Mouse (Mus musculus): ENCODE measurements around the gene Cecr2.
"Not testable (repeated sequence)": the region's sequence is repeated elsewhere in the genome, so short reads cannot be mapped to it uniquely, and the experiment has no call there.

The Cecr2 gene

DNA sequence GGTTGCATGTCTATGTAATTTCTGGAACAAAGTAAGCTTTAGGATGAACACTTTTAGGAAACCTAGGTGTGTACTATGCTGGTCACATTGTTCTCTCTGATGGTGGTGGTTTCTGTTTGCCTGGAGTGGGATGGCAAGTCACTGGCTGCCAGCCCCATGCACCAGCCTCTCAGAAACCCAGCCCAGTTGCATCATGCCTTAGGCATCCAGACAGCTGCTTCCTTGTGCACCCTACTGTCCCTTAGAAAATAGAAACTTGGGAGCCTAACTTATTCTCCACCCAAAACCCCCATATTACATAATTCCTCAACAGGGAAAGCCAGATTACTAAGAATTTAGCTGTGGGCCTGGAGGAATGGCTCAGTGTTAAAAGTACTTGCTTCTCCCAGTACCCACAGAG, 105.9 kb downstream of the Cecr2 start:
- no peak for DNase-seq (ENCODE audit: low spot score in 2 of 2)

DNA sequence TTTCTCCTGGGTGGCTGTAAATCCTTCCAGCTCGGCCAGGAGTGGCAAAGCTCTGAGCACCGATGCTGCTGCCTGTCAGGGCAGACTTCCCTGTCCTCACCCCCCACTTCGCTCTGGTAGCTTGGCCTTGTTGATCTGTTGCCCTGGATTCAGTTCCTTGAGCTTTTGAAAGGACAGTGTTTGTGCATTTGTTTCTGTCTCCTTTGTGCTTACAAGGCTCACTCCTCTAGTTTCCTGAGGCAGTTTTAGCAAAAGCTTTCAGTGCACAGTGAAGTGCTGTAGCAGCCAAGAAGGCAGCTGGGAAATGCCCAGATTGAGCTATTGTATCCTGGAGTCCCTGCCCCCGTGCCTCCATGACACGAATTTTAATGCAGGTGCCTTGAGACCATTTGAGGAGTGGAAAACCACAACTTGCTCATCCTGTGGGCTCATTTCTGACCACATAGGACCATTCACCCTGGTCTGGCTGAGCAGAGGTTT, 107.0 kb downstream of the Cecr2 start, which contains the start of gene Slc25a18:
Gene Slc25a18, plus strand, starts transcription at position 430 of the 480 bp plus-strand sequence.
- no peak for DNase-seq (ENCODE audit: low spot score in 2 of 2)

DNA sequence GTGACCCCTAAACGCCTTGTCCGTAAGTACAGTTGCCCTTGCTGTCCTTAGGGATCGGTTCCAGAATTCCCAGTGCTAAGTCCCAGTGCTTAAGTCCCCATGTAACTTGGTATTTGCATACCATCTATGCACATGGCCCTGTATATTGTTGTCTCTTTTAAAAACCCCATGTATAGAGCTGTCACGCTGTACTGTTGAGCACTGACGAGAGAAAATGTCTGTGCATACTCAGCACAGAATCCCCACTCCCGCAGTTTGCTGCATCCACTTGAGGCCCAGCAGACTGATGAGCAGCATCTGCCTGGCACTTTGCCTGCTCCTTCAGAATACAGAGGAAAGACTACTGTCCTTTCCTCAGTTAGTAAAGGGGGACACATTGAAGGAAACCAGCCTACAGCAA, 107.6 kb downstream of the Cecr2 start:
- DNase-seq (ENCODE audit: low spot score in 2 of 2) = no peak

DNA sequence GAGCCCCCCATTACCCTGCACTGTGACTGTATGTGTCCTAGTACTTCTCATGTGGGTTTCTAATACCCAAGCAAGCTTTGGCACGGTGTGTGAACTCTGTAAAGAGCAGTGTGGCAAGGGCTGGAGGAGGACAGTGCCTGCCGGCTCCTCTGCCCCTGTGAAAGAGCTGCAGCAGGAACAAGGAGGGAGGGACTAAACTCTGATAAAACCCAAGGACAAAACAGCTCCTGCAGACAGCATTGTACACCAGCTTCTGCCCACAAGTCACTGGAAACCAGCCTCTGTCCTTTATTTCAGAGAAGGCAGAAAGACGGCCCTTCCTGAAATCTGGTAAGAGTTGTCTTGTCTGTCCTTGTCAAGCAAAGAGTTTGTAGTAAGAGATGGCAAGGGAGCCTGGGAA, 110.1 kb downstream of the Cecr2 start:
- no peak for DNase-seq (ENCODE audit: low spot score in 2 of 2)

DNA sequence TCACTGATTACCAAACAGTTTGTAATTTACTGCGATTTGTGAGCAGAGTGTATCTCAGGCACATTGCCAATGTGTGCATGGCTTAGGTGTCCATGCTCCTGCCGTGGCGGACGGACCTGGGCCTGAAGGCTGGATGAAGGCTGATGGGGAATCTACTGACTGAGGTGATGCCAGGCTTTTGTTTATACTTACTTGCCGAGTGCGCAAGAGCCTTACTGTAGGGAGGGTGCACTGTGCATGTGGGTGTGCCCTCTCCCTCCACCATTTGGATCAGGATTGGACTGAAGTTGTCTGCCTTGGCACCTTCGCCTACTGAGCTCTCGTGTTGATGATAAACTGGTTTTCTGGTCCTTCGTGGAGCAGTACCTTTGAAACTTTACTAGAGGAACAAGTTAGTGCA, 111.4 kb downstream of the Cecr2 start:
- DNase-seq (ENCODE audit: low spot score in 2 of 2) = no peak

DNA sequence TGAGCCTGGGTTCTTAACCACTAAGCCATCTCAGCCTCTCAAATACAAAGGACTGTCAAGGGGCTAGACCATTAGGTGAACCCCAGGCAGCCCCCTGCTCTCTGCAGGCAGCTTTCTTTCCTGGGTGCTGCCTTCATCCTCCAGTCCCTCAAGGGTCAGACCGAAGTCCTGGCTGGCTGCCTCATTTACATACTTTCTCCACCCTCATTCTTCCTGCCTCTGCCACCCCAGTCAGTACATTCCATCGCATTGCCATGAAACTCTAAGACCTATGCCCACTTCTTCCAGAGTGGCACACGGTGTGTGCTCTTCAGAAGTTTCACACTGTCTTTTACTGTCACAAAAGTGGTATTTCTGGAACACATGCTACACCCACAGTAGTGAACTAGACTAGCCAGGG, 112.1 kb downstream of the Cecr2 start:
- DNase-seq (ENCODE audit: low spot score in 2 of 2) = no peak

DNA sequence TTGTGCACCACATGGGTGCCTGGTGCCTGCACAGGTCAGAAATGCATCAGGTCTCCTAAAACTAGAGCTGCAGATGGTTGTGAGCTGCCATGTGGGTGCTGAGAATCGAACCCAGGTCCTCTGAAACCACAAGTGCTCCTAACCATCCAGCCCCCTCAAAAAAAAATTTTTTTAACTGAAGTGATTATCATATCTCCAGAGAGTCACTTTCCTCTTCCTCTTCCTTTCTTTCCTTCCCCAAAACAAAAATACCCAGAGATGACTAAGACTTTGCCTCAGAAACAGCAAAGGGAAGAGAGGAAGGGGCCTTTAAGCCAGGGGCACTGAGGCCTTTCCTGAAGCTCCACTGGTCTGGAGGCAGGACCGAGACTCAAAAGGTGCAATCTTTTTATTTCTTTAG, 116.8 kb downstream of the Cecr2 start:
- no peak for DNase-seq (ENCODE audit: low spot score in 2 of 2)

DNA sequence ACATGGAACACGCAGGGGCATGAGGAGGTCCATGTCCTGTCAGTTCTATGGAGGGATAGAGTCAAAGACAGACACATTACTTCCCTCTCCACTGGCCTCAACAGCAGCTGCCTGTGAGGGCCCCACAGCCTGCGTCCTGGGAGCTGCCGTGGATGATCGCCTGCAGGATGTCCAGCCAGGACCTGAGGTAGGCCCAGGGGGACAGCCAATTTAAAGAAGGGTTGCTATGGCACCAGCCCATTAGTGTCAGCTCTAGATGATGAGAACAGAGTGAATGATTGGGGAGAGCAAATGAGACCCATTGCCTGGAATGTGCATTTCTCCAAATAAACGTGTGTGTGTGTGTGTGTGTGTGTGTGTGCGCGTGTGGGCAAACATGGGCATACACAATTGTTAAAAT, 118.2 kb downstream of the Cecr2 start:
- no peak for DNase-seq (ENCODE audit: low spot score in 2 of 2)

DNA sequence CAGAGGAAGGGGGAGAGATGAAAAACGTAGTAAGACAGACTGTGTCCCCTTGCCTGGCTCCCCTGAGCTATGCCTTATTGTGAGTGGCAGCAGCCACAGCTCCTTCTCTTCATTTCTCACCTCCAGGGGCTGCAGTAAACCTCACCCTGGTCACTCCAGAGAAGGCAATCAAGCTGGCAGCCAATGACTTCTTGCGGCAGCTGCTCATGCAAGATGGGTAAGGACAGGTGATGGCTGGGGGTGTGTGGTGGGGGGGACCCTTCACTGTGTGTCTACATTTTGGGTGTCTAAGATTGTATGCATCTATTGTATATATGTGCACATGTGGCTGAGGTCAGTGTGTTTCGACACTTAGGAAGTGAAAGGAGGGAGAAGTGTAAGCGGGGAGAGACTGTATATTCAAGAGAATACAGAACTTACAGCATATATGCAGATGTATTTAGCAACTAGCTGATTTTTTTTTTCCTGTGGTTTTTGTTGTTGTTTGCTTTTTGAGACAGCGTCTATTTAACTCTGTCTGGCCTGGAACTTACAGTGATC, 122.0 kb downstream of the Cecr2 start:
- DNase-seq (ENCODE audit: low spot score in 2 of 2) = no peak

DNA sequence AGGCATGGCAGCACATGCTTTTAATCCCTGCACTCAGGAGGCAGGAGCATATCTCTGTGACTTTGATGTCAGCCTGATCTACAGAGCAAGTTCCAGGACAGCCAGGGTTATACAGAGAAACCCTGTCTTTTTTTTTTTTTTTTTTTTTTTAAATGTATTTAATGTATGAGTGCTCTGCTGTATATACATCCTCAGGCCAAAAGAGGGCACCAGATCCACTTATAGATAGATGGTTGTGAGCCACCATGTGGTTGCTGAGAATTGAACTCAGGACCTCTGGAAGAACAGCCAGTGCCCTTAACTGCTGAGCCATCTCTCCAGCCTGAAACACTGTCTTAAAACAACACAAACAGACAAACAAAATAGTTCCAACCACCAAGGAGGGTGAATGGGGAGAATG, 122.7 kb downstream of the Cecr2 start:
- no peak for DNase-seq (ENCODE audit: low spot score in 2 of 2)

DNA sequence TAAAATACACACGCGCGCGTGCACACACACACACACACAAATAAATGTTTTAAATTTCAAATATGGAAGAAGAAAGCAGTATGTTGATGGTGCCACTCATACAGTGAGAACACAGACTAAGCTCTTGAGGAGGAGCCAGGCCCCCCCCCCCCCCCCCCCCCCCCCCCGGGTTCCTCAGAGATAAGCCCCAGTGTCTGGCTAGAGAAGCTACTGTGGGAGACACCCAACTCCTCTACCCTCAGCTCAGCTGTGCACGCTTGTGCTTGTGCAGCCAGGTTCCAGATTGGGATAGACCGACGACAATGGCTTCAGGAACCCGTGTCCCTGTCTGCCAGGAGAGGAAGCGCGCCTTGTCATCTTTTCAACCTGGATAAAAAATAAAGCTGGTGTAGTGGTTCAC, 124.0 kb downstream of the Cecr2 start:
- no peak for DNase-seq (ENCODE audit: low spot score in 2 of 2)

DNA sequence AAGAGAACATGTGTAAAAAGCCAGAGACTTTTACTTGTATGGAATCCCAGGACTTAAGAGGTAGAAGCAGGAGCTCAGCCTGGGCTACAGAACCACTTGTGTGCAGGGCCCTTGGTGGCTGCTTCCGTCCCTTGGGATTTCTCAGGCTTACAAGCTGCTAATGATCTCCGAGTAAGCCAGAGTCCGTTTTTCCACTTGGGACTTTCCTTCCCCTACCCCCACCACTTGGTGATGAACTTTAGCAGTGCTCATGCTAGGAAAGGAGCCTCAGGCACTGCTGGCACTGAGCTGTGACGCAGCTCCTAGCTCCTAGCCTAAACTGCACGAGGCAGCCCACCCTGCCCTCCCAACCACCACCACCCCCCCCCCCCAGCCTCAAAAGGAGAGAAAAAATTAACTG, 124.5 kb downstream of the Cecr2 start:
- DNase-seq (ENCODE audit: low spot score in 2 of 2) = no peak

DNA sequence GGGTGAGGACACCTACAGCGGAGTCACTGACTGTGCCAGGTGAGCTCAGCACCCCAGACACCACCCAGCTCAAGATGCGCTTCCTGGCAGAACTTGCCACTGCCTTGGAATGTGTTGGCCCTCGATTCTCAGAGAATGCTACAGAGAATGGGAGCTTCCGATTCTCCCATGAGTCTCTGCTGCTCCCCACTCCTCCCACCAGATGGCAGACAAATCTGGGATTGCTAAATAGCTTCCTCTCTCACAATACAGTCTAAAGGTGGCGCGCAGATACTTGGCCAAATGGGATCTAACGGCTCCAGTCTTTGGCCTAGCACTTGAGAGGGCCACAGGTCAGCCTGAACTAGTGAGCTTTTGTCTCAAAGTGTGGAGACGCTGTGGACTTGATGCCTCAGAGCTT, 126.8 kb downstream of the Cecr2 start:
- no peak for DNase-seq (ENCODE audit: low spot score in 2 of 2)

DNA sequence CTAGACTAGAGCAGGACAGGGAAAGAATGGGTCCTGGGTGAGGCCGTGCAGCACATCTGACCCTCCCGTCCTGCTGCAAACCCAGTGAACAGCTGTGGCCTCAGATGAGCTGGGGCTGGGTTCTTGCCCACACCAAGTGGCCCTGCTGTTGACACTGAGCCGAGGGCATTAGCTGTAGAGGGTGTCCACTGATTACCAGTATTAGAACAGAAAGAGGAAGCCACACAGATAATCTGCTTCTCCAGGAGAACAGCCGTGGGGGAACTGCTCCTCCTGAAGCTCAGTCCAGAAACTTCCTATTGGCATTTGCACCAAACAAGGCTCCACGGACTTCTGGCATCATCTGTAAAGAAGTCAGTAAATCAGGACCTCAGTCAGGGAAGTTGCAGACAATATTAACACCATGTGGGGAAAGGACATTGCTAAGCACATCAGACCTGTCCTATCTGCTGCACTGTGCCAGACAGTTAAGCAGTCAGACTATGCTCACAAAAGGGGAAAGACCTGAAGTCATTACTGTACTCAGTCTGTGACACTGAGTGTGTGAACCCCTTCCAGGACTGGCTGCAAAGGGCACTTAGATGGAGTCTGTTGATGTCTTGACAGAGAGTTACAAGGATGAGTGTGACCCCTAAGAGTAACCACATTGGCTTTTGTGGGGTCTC, 129.4 kb downstream of the Cecr2 start:
- DNase-seq (ENCODE audit: low spot score in 2 of 2) = no peak

DNA sequence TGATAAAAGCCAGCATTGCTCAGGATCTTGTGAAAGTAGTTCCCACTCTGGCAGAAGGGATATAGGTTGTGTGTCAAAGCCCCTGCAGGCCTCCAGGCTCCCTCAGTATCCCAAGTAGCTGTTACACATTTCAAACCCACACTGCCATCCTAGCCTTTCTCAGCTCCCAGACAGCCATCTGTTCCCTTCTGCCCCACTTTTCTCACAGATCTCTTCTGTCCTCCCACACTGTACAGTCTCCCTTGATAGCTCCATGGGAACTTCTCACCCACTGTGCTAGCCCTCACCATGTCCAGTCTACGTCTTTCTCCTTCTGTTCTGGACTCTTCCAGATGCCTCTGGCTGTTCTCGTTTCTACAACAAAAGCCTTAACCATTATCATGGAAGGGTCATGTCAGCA, 129.9 kb downstream of the Cecr2 start:
- no peak for DNase-seq (ENCODE audit: low spot score in 2 of 2)

DNA sequence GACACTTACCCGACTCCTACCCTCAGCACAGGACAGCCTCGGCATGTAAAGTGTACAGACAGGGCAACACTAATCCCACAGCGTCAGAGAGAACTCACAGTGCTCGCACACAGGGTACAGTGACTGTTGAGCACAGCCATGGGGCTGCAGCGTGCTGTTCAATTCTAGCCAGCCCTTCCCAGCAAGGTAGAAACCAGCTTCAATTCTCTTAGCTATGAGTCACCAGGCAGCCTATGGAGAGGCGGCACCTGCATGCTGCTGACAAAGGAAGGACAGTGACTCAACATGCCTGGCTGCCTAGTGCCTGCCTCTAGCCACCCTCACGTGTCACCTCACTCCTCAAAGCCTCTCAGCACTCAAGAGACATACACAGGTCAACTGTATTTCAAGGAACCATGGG, 131.8 kb downstream of the Cecr2 start:
- no peak for DNase-seq (ENCODE audit: low spot score in 2 of 2)

DNA sequence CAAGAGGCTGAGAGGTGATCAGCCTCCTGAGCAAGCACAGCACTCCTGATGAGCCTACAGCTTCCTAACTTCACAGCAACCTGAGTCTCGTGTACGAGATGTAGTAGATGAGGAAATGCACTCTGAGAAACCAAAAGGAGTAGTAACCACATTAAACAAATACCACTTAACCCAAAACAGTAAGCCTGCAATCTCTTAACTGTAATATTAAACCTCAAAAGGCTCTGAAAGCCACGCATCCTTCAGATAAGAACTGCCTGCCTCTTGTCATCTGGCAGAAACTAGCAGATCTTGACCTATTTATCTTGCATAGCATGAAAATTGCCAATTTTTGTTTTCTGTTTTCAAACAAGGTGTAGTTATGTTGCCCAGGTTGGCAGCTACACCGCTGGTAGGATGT, 132.7 kb downstream of the Cecr2 start:
- no peak for DNase-seq (ENCODE audit: low spot score in 2 of 2)

DNA sequence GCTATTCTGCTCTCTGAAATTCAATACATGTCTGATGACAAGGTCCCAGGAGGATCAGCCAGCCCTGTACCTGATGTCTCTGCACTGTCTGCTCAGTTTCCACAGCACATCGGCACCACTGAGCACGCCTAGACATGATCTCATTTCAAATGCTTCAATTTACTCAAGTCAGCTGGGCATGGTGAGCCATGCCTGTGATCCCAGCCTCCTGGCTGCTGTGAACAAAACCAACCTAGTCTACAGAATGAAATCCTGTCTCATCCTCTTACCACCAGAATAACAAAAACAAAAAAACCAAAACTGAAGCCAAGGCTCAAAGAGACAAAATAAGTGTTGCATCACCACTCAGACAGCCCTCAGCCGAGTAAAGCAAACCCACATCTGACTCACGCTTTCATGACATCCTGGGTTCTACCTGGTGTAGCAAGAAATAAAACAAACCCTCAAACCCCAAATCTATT, 133.4 kb downstream of the Cecr2 start:
- DNase-seq (ENCODE audit: low spot score in 2 of 2) = no peak

DNA sequence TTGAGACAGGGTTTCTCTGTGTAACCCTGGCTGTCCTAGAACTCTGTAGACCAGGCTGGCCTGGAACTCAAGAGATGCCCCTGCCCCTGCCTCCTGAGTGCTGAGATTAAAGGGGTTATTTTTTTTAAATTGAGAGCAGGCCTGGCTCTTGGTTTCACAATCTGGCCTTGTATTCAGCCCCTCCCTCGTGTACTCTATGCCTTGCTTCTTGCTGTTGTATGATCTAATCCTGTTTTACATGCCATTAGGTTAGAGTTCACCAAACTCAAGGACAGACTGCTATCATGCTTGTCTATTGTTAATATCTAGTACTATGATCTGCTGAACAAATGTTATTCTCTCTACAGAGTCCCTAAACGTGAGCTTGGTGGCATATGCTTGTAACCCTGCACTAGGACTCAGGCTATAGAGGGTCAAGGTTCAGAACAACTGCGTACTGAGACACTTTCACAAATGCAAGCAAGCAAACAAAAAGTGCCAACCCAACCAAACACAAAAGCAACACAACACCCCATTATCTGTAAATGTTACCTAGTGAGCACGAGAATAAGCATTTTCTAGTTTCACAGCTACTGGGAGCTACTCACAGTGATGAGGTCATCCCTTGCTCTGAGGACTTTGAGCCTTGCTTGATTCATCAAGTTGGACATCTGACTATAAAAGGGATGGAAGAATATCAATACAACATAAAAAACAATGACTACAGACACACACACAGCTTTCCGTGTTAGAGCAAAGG, 141.0 kb downstream of the Cecr2 start:
- DNase-seq (ENCODE audit: low spot score in 2 of 2) = no peak

DNA sequence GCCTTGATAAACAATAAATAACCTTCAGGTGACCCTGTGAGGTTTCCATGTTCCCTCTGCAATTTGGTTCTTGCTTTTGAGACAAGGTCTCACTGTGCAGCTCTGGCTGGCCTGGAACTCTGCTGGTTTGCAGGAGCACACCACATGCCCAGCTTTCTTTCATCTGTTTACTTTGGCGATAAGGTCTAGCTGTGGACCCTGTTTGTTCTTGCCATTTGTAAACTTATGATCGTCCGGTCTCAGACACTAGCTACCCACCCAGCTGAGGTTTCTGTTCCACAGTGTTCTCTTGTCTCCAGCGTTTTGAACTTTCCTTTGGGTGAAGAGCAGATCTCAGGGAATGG, 141.5 kb downstream of the Cecr2 start:
- no peak for DNase-seq (ENCODE audit: low spot score in 2 of 2)

DNA sequence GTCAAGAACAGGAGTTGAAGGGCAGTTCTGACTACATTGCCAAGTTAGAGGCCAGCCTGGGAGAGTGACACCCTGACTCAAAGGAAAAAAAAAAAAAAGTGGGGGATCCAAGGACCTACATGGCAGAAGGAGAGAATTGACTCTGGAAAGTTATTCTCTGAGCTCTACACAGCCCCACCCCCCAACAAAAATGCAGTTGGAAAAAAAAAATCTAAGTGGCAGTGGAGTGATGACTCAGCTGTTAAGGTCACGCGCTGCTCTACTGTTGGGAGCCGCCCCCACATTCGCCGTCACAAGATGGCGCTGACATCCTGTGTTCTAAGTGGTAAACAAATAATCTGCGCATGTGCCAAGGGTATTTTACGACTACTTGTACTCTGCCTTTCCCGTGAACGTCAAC, 145.8 kb downstream of the Cecr2 start:
- not testable (repeated sequence) for DNase-seq (ENCODE audit: low spot score in 2 of 2)

DNA sequence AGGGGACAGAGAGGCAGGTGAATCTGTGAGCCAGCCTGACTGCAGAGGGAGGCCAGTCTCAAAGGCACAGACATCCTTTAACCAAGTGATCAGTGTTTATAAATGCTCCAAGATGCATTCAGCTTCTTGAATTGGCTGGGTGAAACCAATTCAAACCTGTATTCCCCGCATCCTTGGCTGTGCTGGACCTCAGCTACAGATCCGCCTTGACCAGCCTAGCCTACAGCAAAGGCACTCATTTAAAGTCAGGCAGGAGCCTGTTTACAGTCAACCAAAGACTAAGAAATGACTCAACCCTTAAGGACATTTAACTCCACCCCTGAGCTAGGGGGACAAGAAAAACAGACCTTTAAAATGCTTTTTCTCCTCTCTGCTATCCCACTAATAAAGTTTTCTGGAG, 153.1 kb downstream of the Cecr2 start:
- no peak for DNase-seq (ENCODE audit: low spot score in 2 of 2)

DNA sequence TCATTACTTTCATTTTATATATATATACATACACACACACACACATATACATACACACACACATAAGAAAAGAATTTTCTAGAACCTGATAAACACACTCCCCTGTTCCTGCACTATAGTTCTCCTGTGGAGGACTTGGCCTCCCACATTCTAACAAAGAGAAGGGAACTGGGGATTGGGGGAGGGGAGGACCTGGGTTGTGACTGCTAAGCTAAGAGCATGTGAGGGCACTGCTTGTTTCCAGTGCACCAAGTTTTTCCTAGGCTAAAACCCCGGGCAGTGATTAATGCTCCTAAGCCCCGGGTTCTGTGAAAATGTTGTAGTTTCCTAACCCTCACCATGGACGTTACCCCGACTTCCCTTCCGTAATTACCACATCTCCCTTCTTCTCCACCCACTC, 154.0 kb downstream of the Cecr2 start:
- DNase-seq (ENCODE audit: low spot score in 2 of 2) = no peak

All from thymus, postnatal 10 days (tissue).